In genomic region chr11:75053722-75054121, GRCm38 (mm10) we compare ENCODE assay signal across 10 mouse cellular contexts.
DNase-seq lines count a peak whose midpoint lies in the region; ATAC-seq and TF ChIP-seq lines count a peak whose summit lies in the region.
"Had no signal": no experiment of that assay in that cellular context is flagged by ENCODE, and none has a peak within 500 bp of the region (broad histone marks: within the 10 kb centered on the region; RNA-seq: fewer than 3 reads in every experiment).

No protein-coding gene starts in this region.

- TF ChIP-seq CTCF in liver, postnatal 0 days (IDR thresholded peaks at IDR 0.05; ENCODE audit: low read depth), result no peak

- H3K9ac ChIP-seq in kidney, embryonic 15.5 days, result no peak overlapping the region
- no peak overlapping the region for H3K9ac ChIP-seq in embryonic facial prominence, embryonic 12.5 days
- no peak overlapping the region for H3K9ac ChIP-seq in liver, postnatal 0 days (replicated peaks)

- 37% methylated on average over 7 of the region's 7 CpGs for WGBS in kidney, embryonic 15.5 days
- WGBS in embryonic facial prominence, embryonic 12.5 days, result 37% methylated on average over 7 of the region's 7 CpGs
- 73% methylated on average over 7 of the region's 7 CpGs for WGBS in liver, postnatal 0 days (ENCODE audit: insufficient replicate concordance)

- H3K4me2 ChIP-seq in kidney, embryonic 15.5 days, result peak overlapping the region; percentile 30
- no peak overlapping the region for H3K4me2 ChIP-seq in embryonic facial prominence, embryonic 12.5 days (replicated peaks)
- no peak overlapping the region for H3K4me2 ChIP-seq in liver, postnatal 0 days (ENCODE audit: low read depth, low read length)

- H3K4me3 ChIP-seq in kidney, embryonic 15.5 days (replicated peaks), result no peak overlapping the region
- no peak overlapping the region for H3K4me3 ChIP-seq in embryonic facial prominence, embryonic 12.5 days
- H3K4me3 ChIP-seq in liver, postnatal 0 days (ENCODE audit: low read depth, low read length), result no peak overlapping the region

- peak overlapping the region; percentile 93 for H3K27ac ChIP-seq in kidney, embryonic 15.5 days
- peak overlapping the region; percentile 82 for H3K27ac ChIP-seq in embryonic facial prominence, embryonic 12.5 days
- peak overlapping the region; percentile 19 for H3K27ac ChIP-seq in liver, postnatal 0 days (ENCODE audit: low read depth)

- H3K9me3 ChIP-seq in kidney, embryonic 15.5 days (replicated peaks), result no peaks in the 10 kb centered on the region
- no peaks in the 10 kb centered on the region for H3K9me3 ChIP-seq in embryonic facial prominence, embryonic 12.5 days
- no peaks in the 10 kb centered on the region for H3K9me3 ChIP-seq in liver, postnatal 0 days (ENCODE audit: low read length)

- H3K27me3 ChIP-seq in kidney, embryonic 15.5 days, result no peaks in the 10 kb centered on the region
- no peaks in the 10 kb centered on the region for H3K27me3 ChIP-seq in embryonic facial prominence, embryonic 12.5 days
- H3K27me3 ChIP-seq in liver, postnatal 0 days (ENCODE audit: insufficient read depth, low read length), result no peaks in the 10 kb centered on the region

- no peak for DNase-seq in kidney, adult 8-10 months
- DNase-seq in heart, postnatal 4 days, result peak; percentile 35
- DNase-seq in liver, postnatal 0 days, result no peak
- DNase-seq in yolk sac, embryonic 10.5 days (ENCODE audit: low spot score), result no peak
- DNase-seq in adrenal gland, adult 18-20 months (ENCODE audit: low spot score in 2 of 2), result no peak
- DNase-seq in B cell, adult 2 months, result no peak
- DNase-seq: adrenal gland, postnatal 25 days; cerebellum, postnatal 36 days had no signal

- peaks cover 60% of the 10 kb centered on the region for H3K4me1 ChIP-seq in kidney, embryonic 15.5 days
- H3K4me1 ChIP-seq in embryonic facial prominence, embryonic 12.5 days, result peaks cover 61% of the 10 kb centered on the region
- peaks cover 32% of the 10 kb centered on the region for H3K4me1 ChIP-seq in liver, postnatal 0 days (ENCODE audit: insufficient read depth)

- no peak for TF ChIP-seq EP300 in liver, postnatal 0 days (IDR thresholded peaks at IDR 0.05; ENCODE audit: low read depth)

- peaks cover 7% of the 10 kb centered on the region; the same call in 1 of the 2 replicates for H3K36me3 ChIP-seq in kidney, embryonic 15.5 days
- H3K36me3 ChIP-seq in embryonic facial prominence, embryonic 12.5 days, result 0 out of 2 replicates have a peak, but pooled peaks cover 2% of the 10 kb centered on the region
- no peaks in the 10 kb centered on the region; the same call in 1 of the 2 replicates for H3K36me3 ChIP-seq in liver, postnatal 0 days (replicated peaks; ENCODE audit: insufficient read depth, low read length)

- ATAC-seq in kidney, embryonic 15.5 days (replicated peaks; ENCODE audit: low FRiP score), result no peak
- ATAC-seq in embryonic facial prominence, embryonic 12.5 days (ENCODE audit: insufficient number of reproducible peaks, insufficient read depth, low FRiP score, low TSS enrichment), result no peak
- ATAC-seq in liver, postnatal 0 days, result no peak

Comparison
In these comparisons a context has a peak if more than half of its experiments do, and no peak if none do; other contexts are left out.
1. H3K27ac ChIP-seq: peak in every context shown above with its lines; median percentile 93 in kidney, embryonic 15.5 days; 82 in embryonic facial prominence, embryonic 12.5 days; 19 in liver, postnatal 0 days.